In the genomic region with DNA sequence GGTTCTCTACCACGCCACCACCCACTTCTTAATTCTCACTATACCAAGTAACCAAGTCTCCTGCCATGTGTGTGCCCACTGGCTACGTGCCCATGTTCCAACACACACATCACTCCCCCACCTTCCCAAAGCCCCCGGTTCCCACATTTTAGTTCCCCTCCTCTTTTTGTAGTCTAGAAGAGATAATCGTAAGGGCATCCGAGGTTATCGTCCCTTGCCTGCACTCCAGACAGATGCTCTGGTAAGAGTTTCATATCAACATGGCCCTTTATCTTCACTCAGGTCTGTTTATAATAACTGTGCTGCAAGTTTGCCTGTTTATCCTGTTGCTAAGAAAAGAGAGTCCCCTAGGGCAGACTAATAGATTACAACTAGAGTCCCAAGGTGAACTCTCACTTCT, we compare ENCODE assay signal across 22 mouse cellular contexts. TPM values are rescaled to one million over a fixed set of nuclear protein-coding genes. Genes with fewer than 3 reads are reported as not detected.
DNase-seq lines count a peak whose midpoint lies in the region; ATAC-seq and TF ChIP-seq lines count a peak whose summit lies in the region.
"Had no signal": no experiment of that assay in that cellular context is flagged by ENCODE, and none has a peak within 500 bp of the region (broad histone marks: within the 10 kb centered on the region; RNA-seq: fewer than 3 reads in every experiment).

No protein-coding gene starts in this region.

- DNase-seq in heart, postnatal 14 days: no peak
- DNase-seq in lung, postnatal 0 days (ENCODE audit: low spot score): no peak
- no peak for DNase-seq in lung, postnatal 4 days
- peak; percentile 57 for DNase-seq in lung, postnatal 36 days
- no peak for DNase-seq in adrenal gland, postnatal 25 days
- DNase-seq: adrenal gland, adult 8-10 months; cerebellum, adult 11 months; cerebellum, adult 8-10 months; cerebellum, postnatal 14 days; embryo, embryonic 11 days; gastrocnemius, adult 2 months; gastrocnemius, postnatal 25 days had no signal

- H3K4me3 ChIP-seq in heart, embryonic 13.5 days: no peak overlapping the region
- no peak overlapping the region for H3K4me3 ChIP-seq in lung, postnatal 0 days (ENCODE audit: low read depth, low read length)
- H3K4me3 ChIP-seq: embryonic facial prominence, embryonic 15.5 days; erythroblast, embryonic 14.5 days; forebrain, embryonic 10.5 days; gastrocnemius, adult 2 months; heart, embryonic 15.5 days; hindbrain, embryonic 10.5 days; intestine, embryonic 15.5 days had no signal

- no peak for TF ChIP-seq CTCF in lung, postnatal 0 days (IDR thresholded peaks at IDR 0.05)

- no peak overlapping the region for H3K4me2 ChIP-seq in heart, embryonic 13.5 days
- no peak overlapping the region for H3K4me2 ChIP-seq in lung, postnatal 0 days (replicated peaks; ENCODE audit: low read depth, low read length)
- H3K4me2 ChIP-seq: embryonic facial prominence, embryonic 15.5 days; heart, embryonic 15.5 days; hindbrain, embryonic 14.5 days; intestine, embryonic 15.5 days had no signal

- H3K4me1 ChIP-seq in heart, embryonic 13.5 days: peaks cover 65% of the 10 kb centered on the region
- H3K4me1 ChIP-seq in lung, postnatal 0 days (ENCODE audit: insufficient read depth, low read depth, low read length): peaks cover 4% of the 10 kb centered on the region; the same call in 1 of the 2 replicates
- H3K4me1 ChIP-seq: embryonic facial prominence, embryonic 15.5 days; hindbrain, embryonic 10.5 days had no signal

- 0 out of 2 replicates have a peak, but pooled peaks cover 3% of the 10 kb centered on the region for H3K36me3 ChIP-seq in heart, embryonic 13.5 days
- no peaks in the 10 kb centered on the region for H3K36me3 ChIP-seq in lung, postnatal 0 days (ENCODE audit: insufficient read depth, low read length)
- H3K36me3 ChIP-seq: embryonic facial prominence, embryonic 15.5 days; forebrain, embryonic 10.5 days; heart, embryonic 15.5 days; hindbrain, embryonic 10.5 days; intestine, embryonic 15.5 days had no signal

- peak; percentile 63; the same call in 1 of the 2 replicates for TF ChIP-seq EP300 in lung, postnatal 0 days (IDR thresholded peaks at IDR 0.05)

- 65% methylated on average over 6 of the region's 6 CpGs for WGBS in heart, embryonic 13.5 days
- WGBS in lung, postnatal 0 days: 49% methylated on average over 6 of the region's 6 CpGs

- H3K9ac ChIP-seq in heart, embryonic 13.5 days: no peak overlapping the region
- H3K9ac ChIP-seq in lung, postnatal 0 days (replicated peaks; ENCODE audit: low read depth): no peak overlapping the region
- H3K9ac ChIP-seq: embryonic facial prominence, embryonic 15.5 days; heart, embryonic 15.5 days; hindbrain, embryonic 14.5 days; intestine, embryonic 15.5 days had no signal

- no peaks in the 10 kb centered on the region for H3K27me3 ChIP-seq in heart, embryonic 13.5 days (replicated peaks)
- H3K27me3 ChIP-seq in lung, postnatal 0 days (replicated peaks; ENCODE audit: insufficient read depth, low read length): no peaks in the 10 kb centered on the region
- H3K27me3 ChIP-seq: embryonic facial prominence, embryonic 15.5 days; heart, embryonic 15.5 days; intestine, embryonic 15.5 days had no signal

- H3K27ac ChIP-seq in heart, embryonic 13.5 days (replicated peaks): 0 out of 2 replicates have a peak overlapping the region, but pooled peaks have one; percentile 2
- no peak overlapping the region for H3K27ac ChIP-seq in lung, postnatal 0 days (ENCODE audit: low read length)
- H3K27ac ChIP-seq: embryonic facial prominence, embryonic 15.5 days; forebrain, embryonic 10.5 days; gastrocnemius, adult 2 months; heart, embryonic 15.5 days; hindbrain, embryonic 10.5 days; hindbrain, embryonic 14.5 days; intestine, embryonic 15.5 days had no signal

- no peaks in the 10 kb centered on the region for H3K9me3 ChIP-seq in heart, embryonic 13.5 days
- no peaks in the 10 kb centered on the region for H3K9me3 ChIP-seq in lung, postnatal 0 days (ENCODE audit: low read length)
- H3K9me3 ChIP-seq: embryonic facial prominence, embryonic 15.5 days; forebrain, embryonic 10.5 days; heart, embryonic 15.5 days; hindbrain, embryonic 10.5 days; intestine, embryonic 15.5 days had no signal

- ATAC-seq in heart, embryonic 13.5 days (ENCODE audit: extremely low read depth, insufficient number of reproducible peaks, low FRiP score, low TSS enrichment): no peak
- no peak; the same call in 1 of the 2 replicates for ATAC-seq in lung, postnatal 0 days
- peak; percentile 90 for ATAC-seq in megakaryocyte-erythroid progenitor cell, adult 5-6 weeks (replicated peaks; ENCODE audit: low FRiP score, low TSS enrichment, poor library complexity, severe bottlenecking)
- ATAC-seq: forebrain, embryonic 14.5 days; intestine, embryonic 15.5 days had no signal

- intact Hi-C loops in heart, postnatal 14 days (cut with DNase I): no loop called here

RNA-seq across cellular contexts. Expression of a gene that starts 37.1 kb away (rescaled TPM):
- 164 and 183 TPM in 2 replicates for polyA plus RNA-seq in heart, embryonic 13.5 days (2015; fragmentation: Nextera tagmentation; extraction: Ambion mirVana)
- total RNA-seq in heart, postnatal 14 days (2021): 100 to 1,000 TPM; 439 to 440 TPM
- 228 and 262 TPM in 2 replicates for polyA plus RNA-seq in lung, postnatal 0 days (2015; fragmentation: Nextera tagmentation; extraction: Ambion mirVana)
- total RNA-seq in megakaryocyte-erythroid progenitor cell, adult 5-6 weeks (2014; fragmentation: Nextera tagmentation): 17.8 and 17.9 TPM in 2 replicates
- 19.1 and 25.7 TPM in 2 replicates for total RNA-seq in megakaryocyte-erythroid progenitor cell, adult 5-6 weeks (2017)
- total RNA-seq in adrenal gland, postnatal 25 days (2021): 35.4 and 48.9 TPM in 2 replicates
